Mouse (Mus musculus) hindbrain, embryonic 16.5 days (tissue): Measurements from ENCODE around the gene Mrgprx1. TPM values are rescaled to one million over a fixed set of nuclear protein-coding genes. Genes with fewer than 3 reads are reported as not detected.

ENCODE experiments used
- polyA plus RNA-seq: library from polyadenylated mRNA; unstranded; fragments of >200 nt; fragmentation: Nextera tagmentation; extraction: Ambion mirVana; gene quantifications from 2 replicates; pipeline ENCODE4 v1.2.1, GENCODE M21; 2015

Gene Mrgprx1
- polyA plus RNA-seq, 1 experiment from 2014 or later: 0.18 TPM

Other genes starting within 250 kb of the Mrgprx1 start
- not detected in 2 replicates for gene Mrgpra4, start 45.5 kb downstream of the Mrgprx1 start, polyA plus RNA-seq
- gene Mrgprb5, start 141.4 kb upstream of the Mrgprx1 start, polyA plus RNA-seq: not detected in 2 replicates
- gene Mrgprb4, start 171.7 kb upstream of the Mrgprx1 start, polyA plus RNA-seq: not detected in 2 replicates